Mouse (Mus musculus): ENCODE results near the gene Dock7. TPM values are rescaled to one million over a fixed set of nuclear protein-coding genes. Genes with fewer than 3 reads are reported as not detected.
"Not testable (repeated sequence)": the region's sequence is repeated elsewhere in the genome, so short reads cannot be mapped to it uniquely, and the experiment has no call there.

Dock7 gene
- polyA plus RNA-seq, 1 experiment from 2014 or later, result 74.2 TPM

GRCm38 (mm10) chr4:99046471-99046870 lies 74.2 kb downstream of the Dock7 start:
- DNase-seq (ENCODE audit: extremely low spot score, low spot score), result no peak
- Histone ChIP-seq H3K27me3 (ENCODE audit: poor library complexity, severe bottlenecking) (no peaks in the 10 kb centered on the region), H3K36me3 (replicated peaks) (peaks cover 60% of the 10 kb centered on the region), H3K4me3 (no peak overlapping the region), H3K9me3 (peaks cover 15% of the 10 kb centered on the region; the same call in 1 of the 2 replicates), H3K4me1 (peaks cover 5% of the 10 kb centered on the region; the same call in 1 of the 2 replicates), H3K27ac (no peak overlapping the region)
- 84% methylated on average over 3 of the region's 3 CpGs for WGBS

GRCm38 (mm10) chr4:99044854-99045253 lies 75.9 kb downstream of the Dock7 start:
- DNase-seq (ENCODE audit: extremely low spot score, low spot score), result no peak
- WGBS, result 87% methylated on average over 3 of the region's 3 CpGs
- Histone ChIP-seq H3K4me3 (no peak overlapping the region), H3K9me3 (peaks cover 16% of the 10 kb centered on the region; the same call in 1 of the 2 replicates), H3K4me1 (peaks cover 5% of the 10 kb centered on the region; the same call in 1 of the 2 replicates), H3K27ac (no peak overlapping the region; the same call in 1 of the 2 replicates), H3K27me3 (ENCODE audit: poor library complexity, severe bottlenecking) (no peaks in the 10 kb centered on the region), H3K36me3 (replicated peaks) (peaks cover 63% of the 10 kb centered on the region)

- WGBS, result 83% methylated on average over 4 of the region's 4 CpGs
- H3K4me1 ChIP-seq, result no peaks in the 10 kb centered on the region
- no peaks in the 10 kb centered on the region for H3K9me3 ChIP-seq
- H3K36me3 ChIP-seq (replicated peaks), result no peaks in the 10 kb centered on the region
- no peaks in the 10 kb centered on the region for H3K27me3 ChIP-seq (ENCODE audit: poor library complexity, severe bottlenecking)
- no peak for DNase-seq (ENCODE audit: extremely low spot score, low spot score)
- no peak overlapping the region for H3K4me3 ChIP-seq
- no peak overlapping the region for H3K27ac ChIP-seq
Measured at GRCm38 (mm10) chr4:99032921-99033320, 87.8 kb downstream of the Dock7 start.

- Histone ChIP-seq H3K4me1 (no peaks in the 10 kb centered on the region), H3K27me3 (ENCODE audit: poor library complexity, severe bottlenecking) (no peaks in the 10 kb centered on the region), H3K27ac (no peak within 1 kb of the TSS), H3K36me3 (replicated peaks) (peaks cover 12% of the 10 kb centered on the region), H3K4me3 (no peak within 1 kb of the TSS), H3K9me3 (no peaks in the 10 kb centered on the region)
- WGBS, result 88% methylated on average over 2 of the region's 2 CpGs
- no peak for DNase-seq (ENCODE audit: extremely low spot score, low spot score)
Measured at GRCm38 (mm10) chr4:99030686-99031085, 90.0 kb downstream of the Dock7 start, which contains the start of gene Angptl3. TSS of gene Angptl3 (plus strand) at chr4:99030954.

GRCm38 (mm10) chr4:99028377-99028776 lies 92.3 kb downstream of the Dock7 start:
- no peaks in the 10 kb centered on the region for H3K4me1 ChIP-seq
- H3K27ac ChIP-seq, result no peak overlapping the region
- no peak for DNase-seq (ENCODE audit: extremely low spot score, low spot score)
- 90% methylated on average over 5 of the region's 5 CpGs for WGBS
- peaks cover 15% of the 10 kb centered on the region for H3K36me3 ChIP-seq (replicated peaks)
- H3K27me3 ChIP-seq (ENCODE audit: poor library complexity, severe bottlenecking), result no peaks in the 10 kb centered on the region
- no peaks in the 10 kb centered on the region for H3K9me3 ChIP-seq
- H3K4me3 ChIP-seq, result no peak overlapping the region

GRCm38 (mm10) chr4:99022221-99022620 lies 98.5 kb downstream of the Dock7 start:
- DNase-seq (ENCODE audit: extremely low spot score, low spot score), result no peak
- Histone ChIP-seq H3K4me1 (no peaks in the 10 kb centered on the region), H3K27me3 (ENCODE audit: poor library complexity, severe bottlenecking) (no peaks in the 10 kb centered on the region), H3K4me3 (no peak overlapping the region), H3K36me3 (replicated peaks) (peaks cover 39% of the 10 kb centered on the region), H3K9me3 (no peaks in the 10 kb centered on the region), H3K27ac (no peak overlapping the region)
- 96% methylated on average over 8 of the region's 8 CpGs for WGBS

- peaks cover 77% of the 10 kb centered on the region for H3K36me3 ChIP-seq (replicated peaks)
- H3K4me3 ChIP-seq, result no peak overlapping the region
- H3K9me3 ChIP-seq, result no peaks in the 10 kb centered on the region
- no peaks in the 10 kb centered on the region for H3K27me3 ChIP-seq (ENCODE audit: poor library complexity, severe bottlenecking)
- DNase-seq (ENCODE audit: extremely low spot score, low spot score), result no peak
- no peaks in the 10 kb centered on the region for H3K4me1 ChIP-seq
- WGBS, result 91% methylated on average over 4 of the region's 4 CpGs
- no peak overlapping the region for H3K27ac ChIP-seq
Measured at GRCm38 (mm10) chr4:99011039-99011438, 109.7 kb downstream of the Dock7 start.

GRCm38 (mm10) chr4:99006319-99006718 lies 114.4 kb downstream of the Dock7 start:
- H3K27ac ChIP-seq, result no peak overlapping the region
- no peaks in the 10 kb centered on the region for H3K4me1 ChIP-seq
- WGBS, result 87% methylated on average over 2 of the region's 2 CpGs
- no peaks in the 10 kb centered on the region for H3K9me3 ChIP-seq
- no peaks in the 10 kb centered on the region for H3K27me3 ChIP-seq (ENCODE audit: poor library complexity, severe bottlenecking)
- peaks cover 75% of the 10 kb centered on the region for H3K36me3 ChIP-seq (replicated peaks)
- H3K4me3 ChIP-seq, result no peak overlapping the region
- no peak for DNase-seq (ENCODE audit: extremely low spot score, low spot score)

GRCm38 (mm10) chr4:99005574-99005973 lies 115.1 kb downstream of the Dock7 start:
- H3K9me3 ChIP-seq, result no peaks in the 10 kb centered on the region
- H3K4me3 ChIP-seq, result no peak overlapping the region
- H3K4me1 ChIP-seq, result no peaks in the 10 kb centered on the region
- no peak overlapping the region for H3K27ac ChIP-seq
- WGBS, result 86% methylated on average over 2 of the region's 2 CpGs
- no peaks in the 10 kb centered on the region for H3K27me3 ChIP-seq (ENCODE audit: poor library complexity, severe bottlenecking)
- H3K36me3 ChIP-seq (replicated peaks), result peaks cover 72% of the 10 kb centered on the region
- no peak for DNase-seq (ENCODE audit: extremely low spot score, low spot score)

- Histone ChIP-seq H3K36me3 (replicated peaks) (peaks cover 48% of the 10 kb centered on the region), H3K27me3 (ENCODE audit: poor library complexity, severe bottlenecking) (no peaks in the 10 kb centered on the region), H3K4me1 (no peaks in the 10 kb centered on the region), H3K27ac (no peak overlapping the region), H3K4me3 (no peak overlapping the region), H3K9me3 (no peaks in the 10 kb centered on the region)
- WGBS, result 81% methylated on average over 4 of the region's 4 CpGs
- no peak for DNase-seq (ENCODE audit: extremely low spot score, low spot score)
Measured at GRCm38 (mm10) chr4:98993491-98993890, 127.2 kb downstream of the Dock7 start.

GRCm38 (mm10) chr4:98984701-98985100 lies 136.0 kb downstream of the Dock7 start:
- H3K27me3 ChIP-seq (ENCODE audit: poor library complexity, severe bottlenecking), result no peaks in the 10 kb centered on the region
- H3K4me3 ChIP-seq, result no peak overlapping the region
- no peaks in the 10 kb centered on the region for H3K9me3 ChIP-seq
- 0 out of 2 replicates have a peak, but pooled peaks cover 4% of the 10 kb centered on the region for H3K4me1 ChIP-seq
- peaks cover 89% of the 10 kb centered on the region for H3K36me3 ChIP-seq (replicated peaks)
- no peak for DNase-seq (ENCODE audit: extremely low spot score, low spot score)
- no peak overlapping the region for H3K27ac ChIP-seq
- 95% methylated on average over 8 of the region's 8 CpGs for whole genome bisulfite sequencing

- H3K9me3 ChIP-seq; H3K27ac ChIP-seq; H3K27me3 ChIP-seq (ENCODE audit: poor library complexity, severe bottlenecking); H3K4me1 ChIP-seq; H3K4me3 ChIP-seq; DNase-seq (ENCODE audit: extremely low spot score, low spot score): not testable (repeated sequence)
- WGBS, result 86% methylated on average over 3 of the region's 3 CpGs
- H3K36me3 ChIP-seq (replicated peaks), result peaks cover 86% of the 10 kb centered on the region
Measured at GRCm38 (mm10) chr4:98979976-98980375, 140.7 kb downstream of the Dock7 start.

- no peak overlapping the region for H3K27ac ChIP-seq
- no peaks in the 10 kb centered on the region for H3K9me3 ChIP-seq
- no peak for DNase-seq (ENCODE audit: extremely low spot score, low spot score)
- H3K4me1 ChIP-seq, result 0 out of 2 replicates have a peak, but pooled peaks cover 4% of the 10 kb centered on the region
- peaks cover 85% of the 10 kb centered on the region for H3K36me3 ChIP-seq (replicated peaks)
- no peaks in the 10 kb centered on the region for H3K27me3 ChIP-seq (ENCODE audit: poor library complexity, severe bottlenecking)
- no peak overlapping the region for H3K4me3 ChIP-seq
- WGBS, result 88% methylated on average over 2 of the region's 2 CpGs
Measured at GRCm38 (mm10) chr4:98978693-98979092, 142.0 kb downstream of the Dock7 start.

- not testable (repeated sequence) for H3K4me3 ChIP-seq; H3K9me3 ChIP-seq; H3K27me3 ChIP-seq (ENCODE audit: poor library complexity, severe bottlenecking); H3K27ac ChIP-seq; DNase-seq (ENCODE audit: extremely low spot score, low spot score); H3K4me1 ChIP-seq
- WGBS, result 92% methylated on average over 2 of the region's 2 CpGs
- peaks cover 85% of the 10 kb centered on the region for H3K36me3 ChIP-seq (replicated peaks)
Measured at GRCm38 (mm10) chr4:98978288-98978687, 142.4 kb downstream of the Dock7 start.

All from forebrain, embryonic 10.5 days (tissue).